Mouse (Mus musculus) cerebellum, adult 11-12 months (tissue): ENCODE measurements at regions not wholly inside any gene's neighbourhood (a gene's known extent, or its start where the extent isn't known, plus 50 kb on each side); places are given as distances from the start of the nearest gene placed in this dataset.
A peak's percentile ranks its signal among the peaks of the same experiment; 100 is the strongest.

Experiments
- DNase-seq: peaks from one replicate; pipeline ENCODE4 v3.0.0; 2022

GRCm38 (mm10) chr9:31794911-31795310 lies 118.4 kb downstream of the Barx2 start:
- no peak for DNase-seq

- DNase-seq = no peak
These were observed 137.3 kb downstream of the Barx2 start for GRCm38 (mm10) chr9:31775956-31776355.

DNA sequence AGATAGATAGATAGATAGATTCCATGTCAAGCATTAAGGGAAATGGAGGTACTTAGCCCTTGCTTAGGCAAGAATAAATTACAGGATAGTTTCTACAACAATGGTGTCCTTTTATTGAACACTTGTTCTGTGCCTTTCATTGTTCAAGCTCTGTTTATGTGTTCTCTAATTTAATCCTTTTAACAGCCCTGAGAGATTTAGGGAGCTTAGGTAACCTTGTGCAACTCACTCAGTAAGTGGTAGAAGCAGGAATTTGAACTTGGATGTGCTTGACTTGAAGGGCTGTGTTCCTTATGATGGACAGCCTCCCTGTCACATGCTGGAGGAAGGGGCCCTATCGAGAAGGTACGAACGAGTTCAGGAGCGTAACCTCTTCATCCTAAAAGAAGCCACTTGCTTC lies 147.9 kb downstream of the Barx2 start:
- no peak for DNase-seq

- peak; percentile 2 for DNase-seq
These were observed 155.2 kb downstream of the Barx2 start for GRCm38 (mm10) chr9:31757894-31758561.

GRCm38 (mm10) chr9:31730443-31730842 lies 182.8 kb downstream of the Barx2 start:
- DNase-seq = no peak

DNA sequence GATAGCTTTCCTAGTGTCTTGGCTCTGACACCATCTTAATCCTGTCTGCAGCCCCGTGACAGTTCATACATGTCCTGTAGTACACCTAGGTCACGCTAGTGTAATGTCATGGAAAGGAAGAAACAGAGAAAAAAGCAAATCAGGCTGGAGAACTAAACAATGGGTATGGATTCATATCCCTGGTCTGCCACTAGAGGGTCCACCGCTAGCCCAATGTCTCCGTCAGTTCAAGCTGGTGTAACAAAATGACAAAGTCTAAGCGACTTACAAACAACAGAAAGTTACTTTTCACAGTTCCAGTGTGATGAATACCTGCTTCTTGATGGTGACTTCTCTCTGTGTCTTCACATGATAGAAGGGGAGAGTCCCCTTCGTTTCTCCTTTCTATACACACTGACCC lies 194.0 kb downstream of the Barx2 start:
- DNase-seq = no peak

GRCm38 (mm10) chr9:31710022-31710421 lies 203.2 kb downstream of the Barx2 start:
- no peak for DNase-seq

GRCm38 (mm10) chr9:31706688-31707087 lies 206.6 kb downstream of the Barx2 start:
- DNase-seq = no peak

DNA sequence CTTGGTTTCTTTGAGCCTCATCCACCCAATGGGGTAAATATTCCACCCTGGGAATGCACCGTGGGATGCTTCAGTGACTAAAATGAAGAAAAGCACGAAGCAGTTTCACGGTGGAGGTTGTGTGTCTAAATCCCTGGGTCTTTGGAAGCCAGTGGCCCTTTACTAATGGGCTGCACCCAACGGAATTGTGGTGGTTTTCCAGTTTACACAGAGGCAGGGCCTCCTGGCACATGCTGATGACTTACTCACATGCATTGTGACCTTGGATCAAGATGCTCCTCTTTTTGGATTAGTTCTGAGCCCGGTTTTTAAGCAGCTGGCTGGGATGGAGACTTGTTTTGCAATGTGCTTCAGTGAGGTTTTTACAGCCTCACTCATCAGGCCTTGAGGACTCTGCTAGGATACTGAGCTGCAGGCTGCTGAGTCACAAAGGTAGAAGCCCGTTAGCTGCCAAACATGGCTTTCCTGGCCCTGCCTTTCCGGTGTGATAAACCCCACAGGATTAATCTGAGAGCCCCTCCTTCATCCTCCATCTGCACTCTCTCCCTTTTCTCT lies 222.3 kb downstream of the Barx2 start:
- DNase-seq = no peak

- no peak for DNase-seq
These were observed 224.1 kb upstream of the Tmem45b start for GRCm38 (mm10) chr9:31688398-31688705.

- DNase-seq = no peak
These were observed 223.6 kb upstream of the Tmem45b start for GRCm38 (mm10) chr9:31687686-31688397.

GRCm38 (mm10) chr9:31686466-31686865 lies 222.2 kb upstream of the Tmem45b start:
- no peak for DNase-seq

DNA sequence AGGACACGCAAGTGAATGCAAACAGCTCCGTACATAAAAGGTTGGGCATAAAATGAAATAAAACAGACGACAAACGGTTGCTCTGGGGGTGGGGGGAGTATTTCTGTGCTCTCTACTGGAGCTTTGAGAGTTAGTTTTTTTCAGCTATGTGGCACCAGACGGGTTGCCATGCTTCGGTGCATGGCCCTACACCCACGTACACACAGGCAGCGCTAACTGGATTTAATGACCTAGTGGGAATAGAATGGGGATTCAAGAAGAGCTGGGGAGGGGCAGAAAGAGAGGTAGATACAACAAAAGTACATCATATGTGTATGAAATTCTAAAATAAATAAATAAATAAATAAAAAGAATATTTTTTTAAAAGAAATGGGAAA lies 220.5 kb upstream of the Tmem45b start:
- no peak for DNase-seq

- no peak for DNase-seq
These were observed 220.0 kb upstream of the Tmem45b start for GRCm38 (mm10) chr9:31684099-31684811.

DNA sequence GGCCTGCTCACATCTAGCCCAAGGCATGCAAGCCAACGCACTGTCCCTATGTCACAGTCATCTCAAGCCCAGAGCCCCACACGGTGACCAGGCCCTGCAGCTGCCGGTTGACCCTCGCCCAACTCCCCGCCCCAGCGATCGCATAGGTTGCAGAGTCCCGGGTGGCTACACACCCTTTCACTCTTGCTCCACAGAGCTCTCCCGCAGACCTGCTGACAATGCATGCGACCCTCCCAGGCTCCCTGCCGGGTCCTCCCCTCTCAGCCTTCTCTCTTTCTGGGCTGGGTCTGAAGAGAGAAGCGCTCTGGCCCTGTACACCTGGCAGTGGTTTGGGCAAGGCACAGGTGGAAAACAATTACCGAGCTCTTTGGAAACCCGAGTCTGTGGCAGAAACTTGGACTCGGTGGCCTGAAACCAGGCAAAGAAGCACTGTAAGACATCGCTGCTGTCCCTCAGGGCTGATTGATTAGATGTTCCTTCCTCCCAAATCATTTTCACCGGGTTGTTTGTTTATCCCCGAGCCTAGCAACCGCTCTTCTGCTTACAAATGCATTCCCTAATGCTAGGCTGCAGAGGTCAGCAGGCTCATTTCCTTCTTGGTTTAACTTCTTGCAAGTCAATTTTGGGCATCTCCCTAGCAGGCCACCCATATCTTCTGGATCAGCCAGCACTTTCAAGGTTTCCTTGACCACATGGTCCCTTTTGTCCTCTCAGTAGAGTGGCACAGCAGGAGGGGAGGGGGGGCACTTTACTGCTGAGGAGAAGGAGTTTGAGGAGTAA lies 219.2 kb upstream of the Tmem45b start:
- no peak for DNase-seq

DNA sequence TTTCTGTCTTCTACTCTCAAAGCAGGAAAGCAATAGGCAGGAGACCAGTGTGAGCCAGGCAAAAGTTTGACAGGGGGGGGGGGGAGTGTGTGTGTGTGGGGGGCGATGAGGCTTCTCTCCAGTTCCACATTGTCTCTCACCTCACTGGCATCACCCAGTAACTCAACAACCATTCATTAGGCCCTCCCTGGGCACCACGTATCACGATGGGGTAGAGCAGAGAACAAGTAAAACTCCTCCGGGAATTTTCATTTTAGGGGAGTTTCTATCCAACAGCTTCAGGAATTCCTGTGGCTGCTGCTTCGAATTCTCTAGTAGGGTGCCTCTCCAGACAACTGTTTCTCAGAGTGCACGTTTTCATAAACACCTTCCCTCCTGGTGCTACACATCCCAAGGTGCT lies 218.6 kb upstream of the Tmem45b start:
- no peak for DNase-seq

GRCm38 (mm10) chr9:31677150-31677549 lies 212.9 kb upstream of the Tmem45b start:
- DNase-seq = no peak

GRCm38 (mm10) chr9:31659026-31659425 lies 194.8 kb upstream of the Tmem45b start:
- no peak for DNase-seq

- DNase-seq = no peak
These were observed 193.3 kb upstream of the Tmem45b start for GRCm38 (mm10) chr9:31657612-31658011.

- no peak for DNase-seq
These were observed 192.4 kb upstream of the Tmem45b start for GRCm38 (mm10) chr9:31656676-31657075.

- DNase-seq = no peak
These were observed 190.5 kb upstream of the Tmem45b start for GRCm38 (mm10) chr9:31654747-31655146.

GRCm38 (mm10) chr9:31654213-31654612 lies 190.0 kb upstream of the Tmem45b start:
- no peak for DNase-seq

- no peak for DNase-seq
These were observed 189.5 kb upstream of the Tmem45b start for GRCm38 (mm10) chr9:31653788-31654187.
